Mouse (Mus musculus) ES-Bruce4 (cell line): ENCODE data around the gene Gm10197. TPM values are rescaled to one million over a fixed set of nuclear protein-coding genes. Genes with fewer than 3 reads are reported as not detected.

Experiments used
- H3K27ac ChIP-seq: 2 replicates; pipeline ENCODE4 v1.5.1; 2012; ENCODE audit warnings: low read length, inconsistent platforms; ENCODE audit not compliant: insufficient read depth
- H3K27me3 ChIP-seq: 2 replicates; pipeline ENCODE4 v1.6.1; 2012; ENCODE audit warnings: mild to moderate bottlenecking, low read length, inconsistent platforms; ENCODE audit not compliant: control insufficient read depth, poor library complexity, insufficient read depth, severe bottlenecking
- H3K36me3 ChIP-seq: 2 replicates; pipeline ENCODE4 v1.6.1; 2012; ENCODE audit warnings: inconsistent platforms, mild to moderate bottlenecking, low read length, moderate library complexity; ENCODE audit not compliant: control insufficient read depth, poor library complexity, insufficient read depth, severe bottlenecking
- H3K4me1 ChIP-seq: one replicate; pipeline ENCODE4 v1.8.1; 2011; ENCODE audit warnings: low read length; ENCODE audit not compliant: control insufficient read depth, insufficient read depth
- H3K4me3 ChIP-seq: 2 replicates; pipeline ENCODE4 v1.5.1; 2011; ENCODE audit warnings: low read depth, mild to moderate bottlenecking, low read length
- H3K9ac ChIP-seq: 2 replicates; pipeline ENCODE4 v1.6.1; 2012; ENCODE audit warnings: low read depth, mild to moderate bottlenecking, inconsistent platforms; ENCODE audit not compliant: poor library complexity, severe bottlenecking
- H3K9me3 ChIP-seq: replicated peaks from 2 replicates; pipeline ENCODE4 v1.6.1; 2012; ENCODE audit warnings: mild to moderate bottlenecking, low read length, inconsistent platforms; ENCODE audit not compliant: control insufficient read depth, poor library complexity, insufficient read depth, severe bottlenecking
- CTCF ChIP-seq: IDR thresholded peaks from one replicate; pipeline ENCODE4 v1.8.1; 2011; ENCODE audit warnings: low read depth, low read length
- EP300 ChIP-seq: IDR thresholded peaks from 2 replicates; pipeline ENCODE4 v1.6.1; 2011; ENCODE audit warnings: low read depth, low read length; ENCODE audit not compliant: insufficient read depth
- POLR2A ChIP-seq: IDR thresholded peaks from one replicate; pipeline ENCODE4 v1.8.1; 2011; ENCODE audit warnings: low read length; ENCODE audit not compliant: insufficient read depth
- polyA plus RNA-seq: library from polyadenylated mRNA; stranded (reverse); fragments of >200 nt; gene quantifications from 2 replicates; pipeline ENCODE4 v1.2.4, GENCODE M21; 2011; ENCODE audit warnings: low read depth; ENCODE audit not compliant: missing spikeins, insufficient read depth, insufficient read length

Gene Gm10197
- polyA plus RNA-seq, 1 experiment = not detected

DNA sequence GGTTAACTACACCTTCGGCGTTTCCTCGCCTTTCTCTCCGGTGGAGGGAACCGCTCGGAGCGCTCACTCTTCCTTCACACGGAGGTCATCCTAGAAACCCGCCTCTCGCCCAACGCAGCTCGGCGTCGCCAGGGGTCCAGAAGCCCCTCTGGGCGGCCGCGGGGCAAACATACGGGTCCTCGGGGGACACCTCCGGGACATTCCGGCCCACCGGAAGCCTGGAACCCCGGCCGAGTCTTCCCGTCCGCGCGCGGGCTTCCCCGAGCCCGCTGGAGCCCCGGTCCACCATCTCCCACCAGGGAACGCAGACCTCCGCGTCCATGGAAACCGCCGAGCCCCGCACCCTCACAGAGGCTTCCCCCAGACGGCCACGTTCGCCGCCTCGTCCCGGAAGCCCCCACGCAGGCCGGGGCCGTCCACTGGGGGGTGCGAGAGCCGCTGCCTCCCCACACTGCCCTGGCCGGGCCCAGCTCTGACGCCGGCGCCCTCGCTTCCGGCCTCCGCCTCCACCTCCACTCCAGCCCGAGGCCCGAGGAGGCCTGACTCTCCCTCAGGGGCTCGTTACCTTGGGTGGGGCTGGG lies 18.4 kb upstream of the Gm10197 start:
- H3K27me3 ChIP-seq = no peaks in the 10 kb centered on the region
- H3K4me3 ChIP-seq = peak overlapping the region; percentile 73
- peaks cover 38% of the 10 kb centered on the region for H3K36me3 ChIP-seq
- H3K4me1 ChIP-seq = no peaks in the 10 kb centered on the region
- TF ChIP-seq CTCF = no peak
- no peak for TF ChIP-seq POLR2A
- no peak for TF ChIP-seq EP300
- peak overlapping the region; percentile 95 for H3K9ac ChIP-seq
- no peaks in the 10 kb centered on the region for H3K9me3 ChIP-seq
- peak overlapping the region; percentile 10; the same call in 1 of the 2 replicates for H3K27ac ChIP-seq

DNA sequence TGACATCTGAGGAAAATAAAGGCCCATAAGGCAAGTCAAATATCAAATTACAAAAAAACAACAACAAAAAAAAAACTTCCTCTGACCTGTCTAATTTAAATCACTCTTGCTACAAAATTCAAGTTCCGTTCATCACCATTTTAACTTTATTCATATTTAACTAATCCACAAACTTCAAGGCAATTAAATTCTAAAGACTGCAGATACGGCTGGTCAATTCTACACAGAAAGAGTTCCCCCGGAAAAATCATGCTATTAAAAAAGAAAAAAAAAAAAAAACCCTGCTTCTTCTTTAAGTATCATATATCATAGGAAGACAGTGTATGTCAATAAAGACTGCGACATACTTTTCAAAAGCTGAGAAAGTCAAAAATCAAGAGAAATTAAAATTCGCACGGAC lies 17.9 kb upstream of the Gm10197 start:
- Histone ChIP-seq H3K36me3 (peaks cover 43% of the 10 kb centered on the region), H3K27me3 (no peaks in the 10 kb centered on the region), H3K4me3 (peak overlapping the region; percentile 73), H3K27ac (no peak overlapping the region), H3K9ac (peak overlapping the region; percentile 95), H3K9me3 (no peaks in the 10 kb centered on the region), H3K4me1 (no peaks in the 10 kb centered on the region)
- TF ChIP-seq CTCF (no peak), POLR2A (no peak), EP300 (no peak)

DNA sequence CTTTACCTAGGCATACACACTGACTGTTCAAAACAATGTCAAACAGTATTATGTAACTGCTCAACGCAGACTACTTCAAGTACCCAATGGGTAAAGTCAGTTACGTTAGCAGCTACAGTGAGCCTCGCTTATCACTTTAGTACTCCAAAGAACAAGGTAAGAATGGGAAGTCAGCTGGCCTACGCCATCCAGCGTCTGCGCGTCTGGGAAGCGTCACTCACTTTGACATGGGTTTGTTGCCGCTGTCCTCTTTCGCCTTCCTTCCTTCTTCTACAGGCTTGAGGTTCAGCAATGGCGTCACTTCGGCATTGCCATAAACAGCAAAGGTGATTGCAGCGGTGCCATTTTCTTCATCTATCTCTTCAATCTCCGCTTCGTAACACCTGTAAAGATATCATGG lies 11.8 kb upstream of the Gm10197 start:
- Histone ChIP-seq H3K4me3 (no peak overlapping the region), H3K9me3 (no peaks in the 10 kb centered on the region), H3K4me1 (no peaks in the 10 kb centered on the region), H3K36me3 (peaks cover 88% of the 10 kb centered on the region), H3K9ac (no peak overlapping the region), H3K27me3 (no peaks in the 10 kb centered on the region), H3K27ac (no peak overlapping the region)
- TF ChIP-seq POLR2A (no peak), EP300 (no peak), CTCF (no peak)

DNA sequence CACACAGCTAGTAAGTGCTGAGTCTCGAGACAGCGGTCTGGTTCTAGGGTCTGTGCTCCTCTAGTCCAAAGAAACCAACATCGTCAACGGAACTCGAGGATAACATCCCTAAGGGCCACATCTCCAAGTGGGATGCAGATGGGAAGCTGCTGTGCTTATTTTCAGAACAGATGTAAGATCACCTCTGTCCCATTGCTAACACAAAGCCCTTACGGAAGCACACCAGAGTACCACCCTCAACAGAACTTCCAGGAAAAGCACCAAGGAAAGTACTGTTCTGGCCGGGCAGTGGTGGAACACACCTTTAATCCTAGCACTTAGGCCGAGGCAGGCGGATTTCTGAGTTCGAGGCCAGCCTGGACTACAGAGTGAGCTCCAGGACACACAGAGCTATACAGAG lies 6.9 kb upstream of the Gm10197 start:
- Histone ChIP-seq H3K4me3 (no peak overlapping the region), H3K27me3 (no peaks in the 10 kb centered on the region), H3K4me1 (no peaks in the 10 kb centered on the region), H3K36me3 (peaks cover 67% of the 10 kb centered on the region), H3K9ac (no peak overlapping the region), H3K27ac (peak overlapping the region; percentile 3; the same call in 1 of the 2 replicates), H3K9me3 (no peaks in the 10 kb centered on the region)
- no peak for TF ChIP-seq EP300
- no peak for TF ChIP-seq POLR2A
- no peak for TF ChIP-seq CTCF

DNA sequence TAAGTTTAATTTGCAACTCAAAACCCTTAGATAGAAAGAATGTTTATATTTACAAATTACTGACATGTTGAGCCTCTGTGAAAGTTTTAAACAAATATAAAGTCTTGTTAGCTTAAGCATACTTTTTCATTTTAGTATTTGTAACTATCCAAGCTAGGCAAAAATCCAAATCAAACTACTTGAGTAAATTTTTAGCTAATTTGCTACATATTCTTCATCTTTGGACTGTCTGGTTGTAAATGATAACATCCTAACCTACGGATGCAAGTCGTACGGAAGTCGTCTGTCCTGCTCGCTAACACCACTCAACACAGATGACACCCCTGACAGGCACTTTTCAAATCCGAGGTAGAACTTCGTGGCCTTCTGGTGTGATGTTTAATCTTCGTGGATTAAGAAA lies 6.1 kb upstream of the Gm10197 start:
- no peak overlapping the region for H3K9ac ChIP-seq
- H3K4me1 ChIP-seq = no peaks in the 10 kb centered on the region
- TF ChIP-seq CTCF = no peak
- no peak for TF ChIP-seq EP300
- TF ChIP-seq POLR2A = no peak
- H3K36me3 ChIP-seq = peaks cover 63% of the 10 kb centered on the region
- no peaks in the 10 kb centered on the region for H3K27me3 ChIP-seq
- no peak overlapping the region for H3K4me3 ChIP-seq
- no peak overlapping the region for H3K27ac ChIP-seq
- H3K9me3 ChIP-seq = no peaks in the 10 kb centered on the region

DNA sequence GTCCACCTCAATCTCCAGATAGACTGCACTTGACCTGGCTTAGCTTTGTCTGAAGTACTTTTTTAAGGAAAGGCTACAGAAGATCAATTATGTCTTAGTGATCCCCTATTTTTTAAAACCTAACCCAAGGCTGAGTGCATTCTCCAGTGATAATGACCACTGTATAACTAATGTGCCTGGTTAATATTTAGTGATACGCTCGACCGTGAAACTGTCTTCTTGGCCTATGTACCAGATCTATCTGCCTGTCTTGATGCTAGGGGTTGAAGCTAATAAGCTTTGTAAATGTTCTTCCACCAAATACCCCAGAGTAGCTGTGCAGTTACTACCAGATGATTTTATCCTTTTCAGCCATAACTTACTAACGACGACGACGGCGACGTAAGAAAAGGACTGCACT lies 4.2 kb upstream of the Gm10197 start:
- H3K4me3 ChIP-seq = no peak overlapping the region
- H3K9ac ChIP-seq = no peak overlapping the region
- no peak overlapping the region for H3K27ac ChIP-seq
- no peaks in the 10 kb centered on the region for H3K9me3 ChIP-seq
- no peak for TF ChIP-seq EP300
- TF ChIP-seq POLR2A = no peak
- no peak for TF ChIP-seq CTCF
- H3K36me3 ChIP-seq = peaks cover 49% of the 10 kb centered on the region
- no peaks in the 10 kb centered on the region for H3K4me1 ChIP-seq
- H3K27me3 ChIP-seq = no peaks in the 10 kb centered on the region
